Mouse (Mus musculus): ENCODE measurements around the gene Rhov. TPM values are rescaled to one million over a fixed set of nuclear protein-coding genes. Genes with fewer than 3 reads are reported as not detected.

The Rhov gene
- total RNA-seq (2021) = 0.41 TPM in 1 of 2 replicates, not detected in the other
- long read RNA-seq, experiment 1 = 0 reads
- long read RNA-seq, experiment 2, partial matches to known transcripts = 0 of 1 reads
- long read RNA-seq, experiment 2, other reads (novel, unspliced or antisense) = 0 of 1 reads

GRCm38 (mm10) chr2:119270643-119271331 is at the start of gene Rhov:
TSS of gene Rhov (minus strand) at chr2:119271272.
- peak; percentile 65 for DNase-seq

GRCm38 (mm10) chr2:119320571-119320970 is 49.5 kb upstream of the Rhov start:
- peak; percentile 56 for DNase-seq

GRCm38 (mm10) chr2:119318043-119318710 is 47.1 kb upstream of the Rhov start:
- peak; percentile 41 for DNase-seq

- no peak for DNase-seq
Measured at GRCm38 (mm10) chr2:119314742-119315310, 43.8 kb upstream of the Rhov start.

GRCm38 (mm10) chr2:119313780-119314479 is 42.9 kb upstream of the Rhov start:
- no peak for DNase-seq

- DNase-seq = peak; percentile 53
Measured at GRCm38 (mm10) chr2:119312380-119312958, 41.4 kb upstream of the Rhov start.

GRCm38 (mm10) chr2:119311544-119311943 is 40.5 kb upstream of the Rhov start:
- peak; percentile 75 for DNase-seq

- no peak for DNase-seq
Measured at GRCm38 (mm10) chr2:119304798-119305208, 33.7 kb upstream of the Rhov start.

- DNase-seq = no peak
Measured at GRCm38 (mm10) chr2:119304391-119304790, 33.3 kb upstream of the Rhov start.

GRCm38 (mm10) chr2:119302876-119303275 is 31.8 kb upstream of the Rhov start:
- DNase-seq = peak; percentile 73

GRCm38 (mm10) chr2:119300819-119301493 is 29.9 kb upstream of the Rhov start:
- DNase-seq = peak; percentile 74

- DNase-seq = peak; percentile 95
Measured at GRCm38 (mm10) chr2:119299981-119300818, 29.1 kb upstream of the Rhov start.

GRCm38 (mm10) chr2:119298839-119299238 is 27.8 kb upstream of the Rhov start:
- no peak for DNase-seq

GRCm38 (mm10) chr2:119298330-119298729 is 27.3 kb upstream of the Rhov start:
- DNase-seq = peak; percentile 81

GRCm38 (mm10) chr2:119297506-119297905 is 26.4 kb upstream of the Rhov start:
- DNase-seq = no peak

- no peak for DNase-seq
Measured at GRCm38 (mm10) chr2:119296756-119297155, 25.7 kb upstream of the Rhov start.

- no peak for DNase-seq
Measured at GRCm38 (mm10) chr2:119294411-119294810, 23.3 kb upstream of the Rhov start.

GRCm38 (mm10) chr2:119293776-119294390 is 22.8 kb upstream of the Rhov start:
- DNase-seq = no peak

GRCm38 (mm10) chr2:119293311-119293710 is 22.2 kb upstream of the Rhov start:
- no peak for DNase-seq

GRCm38 (mm10) chr2:119292852-119293251 is 21.8 kb upstream of the Rhov start:
- DNase-seq = peak; percentile 65

All from adrenal gland, postnatal 14 days (tissue).